Mouse (Mus musculus) heart, adult 9 months (tissue): ENCODE measurements at regions not wholly inside any gene's neighbourhood (a gene's known extent, or its start where the extent isn't known, plus 50 kb on each side); places are given as distances from the start of the nearest gene placed in this dataset.

Experiments
- DNase-seq, 2 experiments: peaks; one replicate each; pipeline ENCODE4 v3.0.0; 2022; ENCODE audit warnings: low spot score in 2 of 2

- DNase-seq: no peak
Measured at GRCm38 (mm10) chr17:62077604-62078003, 803.5 kb downstream of the Efna5 start.

GRCm38 (mm10) chr17:62064939-62065338 lies 816.2 kb downstream of the Efna5 start:
- no peak for DNase-seq

- no peak for DNase-seq
Measured at GRCm38 (mm10) chr17:62058016-62058415, 823.1 kb downstream of the Efna5 start.

- DNase-seq: no peak
Measured at GRCm38 (mm10) chr17:62054801-62055200, 826.3 kb downstream of the Efna5 start.

GRCm38 (mm10) chr17:62048989-62049388 lies 832.1 kb downstream of the Efna5 start:
- no peak for DNase-seq

GRCm38 (mm10) chr17:62030614-62031013 lies 850.5 kb downstream of the Efna5 start:
- no peak for DNase-seq
